In genomic region chr11:16507385-16508051, GRCm38 (mm10) we compare ENCODE assay signal across 8 mouse cellular contexts. TPM values are rescaled to one million over a fixed set of nuclear protein-coding genes. Genes with fewer than 3 reads are reported as not detected.
DNase-seq lines count a peak whose midpoint lies in the region; ATAC-seq and TF ChIP-seq lines count a peak whose summit lies in the region.

No protein-coding gene starts in this region.

- H3K4me2 ChIP-seq in liver, embryonic 13.5 days = peak overlapping the region; percentile 78

- H3K9me3 ChIP-seq in hindbrain, embryonic 10.5 days = no peaks in the 10 kb centered on the region
- no peaks in the 10 kb centered on the region for H3K9me3 ChIP-seq in liver, embryonic 13.5 days (replicated peaks)

- H3K4me1 ChIP-seq in hindbrain, embryonic 10.5 days (replicated peaks) = peaks cover 13% of the 10 kb centered on the region
- peaks cover 40% of the 10 kb centered on the region for H3K4me1 ChIP-seq in liver, embryonic 13.5 days (replicated peaks)
- H3K4me1 ChIP-seq in small intestine, adult 2 months (ENCODE audit: control insufficient read depth, insufficient read depth, insufficient read length, low read length) = no peaks in the 10 kb centered on the region

- peak overlapping the region; percentile 92 for H3K4me3 ChIP-seq in hindbrain, embryonic 10.5 days
- peak overlapping the region; percentile 98 for H3K4me3 ChIP-seq in liver, embryonic 13.5 days (replicated peaks)
- H3K4me3 ChIP-seq in small intestine, adult 2 months (ENCODE audit: low read depth, low read length) = peak overlapping the region; percentile 96

- H3K27ac ChIP-seq in hindbrain, embryonic 10.5 days = peak overlapping the region; percentile 96
- H3K27ac ChIP-seq in liver, embryonic 13.5 days = peak overlapping the region; percentile 91
- peak overlapping the region; percentile 60; the same call in 1 of the 2 replicates for H3K27ac ChIP-seq in small intestine, adult 2 months (ENCODE audit: insufficient read depth, low read depth, low read length)

- TF ChIP-seq POLR2A in small intestine, adult 2 months (IDR thresholded peaks at IDR 0.05; ENCODE audit: low read depth, low read length) = no peak

- peak overlapping the region; percentile 99 for H3K9ac ChIP-seq in liver, embryonic 13.5 days

- 6% methylated on average over 26 of the region's 26 CpGs for WGBS in hindbrain, embryonic 10.5 days
- under 1% methylated on average over 26 of the region's 26 CpGs for WGBS in liver, embryonic 13.5 days (ENCODE audit: insufficient replicate concordance)
- 1% methylated on average over 26 of the region's 26 CpGs for WGBS in small intestine, adult 2 months

- peak; percentile 4 for DNase-seq in heart, adult 8-10 months (ENCODE audit: low spot score)
- no peak for DNase-seq in heart, postnatal 4 days
- DNase-seq in CD4-positive helper T cell, adult 2 months (ENCODE audit: low read depth, low spot score) = peak; percentile 33
- DNase-seq in c-Kit-positive CD71-positive TER-119-positive erythroid progenitor cells, embryonic 14.5 days (ENCODE audit: low spot score) = peak; percentile 33
- peak; percentile 8 for DNase-seq in hindbrain, embryonic 10.5 days (ENCODE audit: low spot score)
- DNase-seq in liver, embryonic 13.5 days = peak; percentile 19
- DNase-seq in gastrocnemius, adult 8-10 months (ENCODE audit: low spot score in 2 of 2) = no peak

- TF ChIP-seq CTCF in small intestine, adult 2 months (IDR thresholded peaks at IDR 0.05; ENCODE audit: extremely low read depth, insufficient read length, insufficient replicate concordance, low read depth, low read length) = no peak

- peak; percentile 35 for ATAC-seq in liver, embryonic 13.5 days (ENCODE audit: low read depth)

- H3K36me3 ChIP-seq in hindbrain, embryonic 10.5 days = peaks cover 40% of the 10 kb centered on the region
- peaks cover 29% of the 10 kb centered on the region for H3K36me3 ChIP-seq in liver, embryonic 13.5 days
- peaks cover 24% of the 10 kb centered on the region for H3K36me3 ChIP-seq in small intestine, adult 2 months (ENCODE audit: control insufficient read depth, insufficient read depth, low read length)

- no peaks in the 10 kb centered on the region for H3K27me3 ChIP-seq in hindbrain, embryonic 10.5 days (ENCODE audit: insufficient read depth, poor library complexity, severe bottlenecking)
- no peaks in the 10 kb centered on the region for H3K27me3 ChIP-seq in liver, embryonic 13.5 days
- no peaks in the 10 kb centered on the region for H3K27me3 ChIP-seq in small intestine, adult 2 months (ENCODE audit: control insufficient read depth, insufficient read depth, low read length)

RNA-seq across cellular contexts. Expression of gene Sec61g, which starts 0.8 kb away (rescaled TPM):
- total RNA-seq in heart, adult 8-10 months (2022) = 1 to 10 TPM; 2.4 to 6.1 (median 3.8) TPM
- total RNA-seq in heart, postnatal 4 days (2021) = 1 to 10 TPM; 4.6 to 5.4 TPM
- polyA plus RNA-seq in hindbrain, embryonic 10.5 days (2016; fragmentation: Nextera tagmentation; extraction: Ambion mirVana) = 43.9 and 45.2 TPM in 2 replicates
- 35.3 and 36.8 TPM in 2 replicates for polyA plus RNA-seq in liver, embryonic 13.5 days (2015; fragmentation: Nextera tagmentation; extraction: Ambion mirVana)
- polyA plus RNA-seq in small intestine, adult 2 months (2012; rRNA removed) = 4.3 and 6.1 TPM in 2 replicates
- total RNA-seq in gastrocnemius, adult 8-10 months (2022) = 1 to 10 TPM; 2.1 to 4.3 (median 3.0) TPM

Comparison
In these comparisons a context has a peak if more than half of its experiments do, and no peak if none do; other contexts are left out.
1. DNase-seq: peak in heart, adult 8-10 months (single experiment), CD4-positive helper T cell, adult 2 months (single experiment), c-Kit-positive CD71-positive TER-119-positive erythroid progenitor cells, embryonic 14.5 days (single experiment), hindbrain, embryonic 10.5 days (single experiment) and liver, embryonic 13.5 days (single experiment); none in heart, postnatal 4 days (single experiment) and gastrocnemius, adult 8-10 months (0 of 2).
2. Peak in every context shown above with its lines, with median percentiles within 50 percentile points of each other: H3K27ac ChIP-seq and H3K4me3 ChIP-seq.